Mouse (Mus musculus) midbrain, embryonic 13.5 days (tissue): ENCODE results near the gene Cdadc1. TPM values are rescaled to one million over a fixed set of nuclear protein-coding genes. Genes with fewer than 3 reads are reported as not detected.
"Not testable (repeated sequence)": the region's sequence is repeated elsewhere in the genome, so short reads cannot be mapped to it uniquely, and the experiment has no call there.

Experiments
- ATAC-seq: fragments of 200-750 bp; cut with Nextera tagmentation; 2 replicates; pipeline ENCODE4 v1.8.0; 2017; ENCODE audit warnings: mild to moderate bottlenecking, moderate TSS enrichment, moderate library complexity
- H3K27ac ChIP-seq: fragments of 300-500 bp; sonication (generic); 2 replicates; pipeline ENCODE4 v1.5.1; 2015; ENCODE audit warnings: inconsistent platforms, mild to moderate bottlenecking, moderate library complexity
- H3K27me3 ChIP-seq: fragments of 300-500 bp; sonication (generic); 2 replicates; pipeline ENCODE4 v1.6.1; 2015; ENCODE audit warnings: mild to moderate bottlenecking, inconsistent platforms
- H3K36me3 ChIP-seq: fragments of 300-500 bp; sonication (generic); 2 replicates; pipeline ENCODE4 v1.6.1; 2015; ENCODE audit warnings: mild to moderate bottlenecking, inconsistent platforms
- H3K4me1 ChIP-seq: fragments of 300-500 bp; sonication (generic); replicated peaks from 2 replicates; pipeline ENCODE4 v1.6.1; 2015; ENCODE audit warnings: inconsistent platforms
- H3K4me2 ChIP-seq: fragments of 300-500 bp; sonication (generic); replicated peaks from 2 replicates; pipeline ENCODE4 v1.6.1; 2015; ENCODE audit warnings: moderate library complexity, mild to moderate bottlenecking, inconsistent platforms
- H3K4me3 ChIP-seq: fragments of 300-500 bp; sonication (generic); replicated peaks from 2 replicates; pipeline ENCODE4 v1.5.1; 2015; ENCODE audit warnings: mild to moderate bottlenecking, inconsistent platforms
- H3K9ac ChIP-seq: fragments of 300-500 bp; sonication (generic); replicated peaks from 2 replicates; pipeline ENCODE4 v1.6.1; 2015; ENCODE audit warnings: mild to moderate bottlenecking, inconsistent platforms
- H3K9me3 ChIP-seq: fragments of 300-500 bp; sonication (generic); 2 replicates; pipeline ENCODE4 v1.6.1; 2016; ENCODE audit warnings: mild to moderate bottlenecking, inconsistent platforms
- WGBS: fragments of 180-500 bp; shearing (Covaris S2); methylation state at CpG from one replicate; pipeline ENCODE4 v1.1.7; 2015; 5-methylcytosine and 5-hydroxymethylcytosine counted together
- polyA plus RNA-seq: library from polyadenylated mRNA; unstranded; fragments of >200 nt; fragmentation: Nextera tagmentation; extraction: Ambion mirVana; gene quantifications from 2 replicates; pipeline ENCODE4 v1.2.1, GENCODE M21; 2015

Cdadc1 gene
- polyA plus RNA-seq, 1 experiment from 2014 or later, result 36.4 TPM

- Histone ChIP-seq H3K27me3 (peaks cover 31% of the 10 kb centered on the region), H3K9me3 (no peaks in the 10 kb centered on the region), H3K36me3 (peaks cover 9% of the 10 kb centered on the region), H3K4me3 (no peak overlapping the region), H3K27ac (no peak overlapping the region), H3K4me1 (peaks cover 27% of the 10 kb centered on the region), H3K4me2 (no peak overlapping the region), H3K9ac (no peak overlapping the region)
- no peak for ATAC-seq
- 87% methylated on average over 15 of the region's 15 CpGs for WGBS
Measured at GRCm38 (mm10) chr14:59629308-59629707, 31.5 kb upstream of the Cdadc1 start.

GRCm38 (mm10) chr14:59627823-59628222 is 30.1 kb upstream of the Cdadc1 start:
- Histone ChIP-seq H3K9me3 (no peaks in the 10 kb centered on the region), H3K4me1 (peaks cover 27% of the 10 kb centered on the region), H3K9ac (no peak overlapping the region), H3K27ac (no peak overlapping the region), H3K36me3 (peaks cover 9% of the 10 kb centered on the region), H3K4me3 (peak overlapping the region; percentile 65), H3K4me2 (peak overlapping the region; percentile 81), H3K27me3 (peaks cover 44% of the 10 kb centered on the region)
- WGBS, result 34% methylated on average over 7 of the region's 7 CpGs
- ATAC-seq, result no peak

- Histone ChIP-seq H3K4me1 (peaks cover 27% of the 10 kb centered on the region), H3K9ac (peak overlapping the region; percentile 28; the same call in 1 of the 2 replicates), H3K4me3 (peak overlapping the region; percentile 65), H3K27me3 (peaks cover 49% of the 10 kb centered on the region), H3K36me3 (peaks cover 9% of the 10 kb centered on the region), H3K27ac (no peak overlapping the region), H3K4me2 (peak overlapping the region; percentile 81), H3K9me3 (no peaks in the 10 kb centered on the region)
- 17% methylated on average over 9 of the region's 9 CpGs for WGBS
- no peak for ATAC-seq
Measured at GRCm38 (mm10) chr14:59627142-59627680, 29.5 kb upstream of the Cdadc1 start.

GRCm38 (mm10) chr14:59626711-59627110 is 29.0 kb upstream of the Cdadc1 start:
- Histone ChIP-seq H3K4me2 (peak overlapping the region; percentile 81), H3K4me1 (peaks cover 27% of the 10 kb centered on the region), H3K36me3 (peaks cover 9% of the 10 kb centered on the region), H3K9me3 (no peaks in the 10 kb centered on the region), H3K27me3 (peaks cover 50% of the 10 kb centered on the region), H3K27ac (no peak overlapping the region), H3K9ac (peak overlapping the region; percentile 46; the same call in 1 of the 2 replicates), H3K4me3 (peak overlapping the region; percentile 65)
- ATAC-seq, result no peak
- WGBS, result 13% methylated on average over 8 of the region's 8 CpGs

- Histone ChIP-seq H3K27me3 (peaks cover 50% of the 10 kb centered on the region), H3K4me1 (peaks cover 27% of the 10 kb centered on the region)
Measured at GRCm38 (mm10) chr14:59625806-59626364, 28.1 kb upstream of the Cdadc1 start.

GRCm38 (mm10) chr14:59625158-59625805 is 27.5 kb upstream of the Cdadc1 start, which contains the start of gene Shisa2:
Shisa2 (plus strand) TSS chr14:59625308.
- peak; percentile 94 for ATAC-seq
- peaks cover 53% of the 10 kb centered on the region for H3K27me3 ChIP-seq
- WGBS, result under 1% methylated on average over 65 of the region's 65 CpGs

More at GRCm38 (mm10) chr14:59625806-59626364, 28.1 kb upstream of the Cdadc1 start:
- Histone ChIP-seq H3K9me3 (no peaks in the 10 kb centered on the region), H3K4me2 (peak overlapping the region; percentile 81), H3K4me3 (peak overlapping the region; percentile 65), H3K36me3 (peaks cover 9% of the 10 kb centered on the region), H3K27ac (peak overlapping the region; percentile 79), H3K9ac (peak overlapping the region; percentile 74)
- WGBS, result under 1% methylated on average over 51 of the region's 51 CpGs
- peak; percentile 61 for ATAC-seq

GRCm38 (mm10) chr14:59624326-59624885 is 26.6 kb upstream of the Cdadc1 start:
- WGBS, result 39% methylated on average over 9 of the region's 9 CpGs
- no peak for ATAC-seq
- Histone ChIP-seq H3K4me1 (peaks cover 27% of the 10 kb centered on the region), H3K9ac (no peak overlapping the region), H3K36me3 (no peaks in the 10 kb centered on the region), H3K9me3 (no peaks in the 10 kb centered on the region), H3K27me3 (peaks cover 48% of the 10 kb centered on the region), H3K27ac (no peak overlapping the region), H3K4me2 (peak overlapping the region; percentile 81), H3K4me3 (no peak overlapping the region; the same call in 1 of the 2 replicates)

More at GRCm38 (mm10) chr14:59625158-59625805, 27.5 kb upstream of the Cdadc1 start, which contains the start of gene Shisa2:
- Histone ChIP-seq H3K27ac (peak within 1 kb of the TSS; percentile 79), H3K4me1 (peaks cover 27% of the 10 kb centered on the region), H3K9ac (peak within 1 kb of the TSS; percentile 74), H3K36me3 (peaks cover 8% of the 10 kb centered on the region), H3K9me3 (no peaks in the 10 kb centered on the region), H3K4me3 (peak within 1 kb of the TSS; percentile 65), H3K4me2 (peak within 1 kb of the TSS; percentile 81)

GRCm38 (mm10) chr14:59616802-59617201 is 19.0 kb upstream of the Cdadc1 start:
- H3K27ac ChIP-seq, result no peak overlapping the region
- no peaks in the 10 kb centered on the region for H3K36me3 ChIP-seq
- peaks cover 12% of the 10 kb centered on the region; the same call in 1 of the 2 replicates for H3K27me3 ChIP-seq
- H3K4me1 ChIP-seq, result no peaks in the 10 kb centered on the region
- no peak overlapping the region for H3K4me2 ChIP-seq
- no peaks in the 10 kb centered on the region for H3K9me3 ChIP-seq
- no peak for ATAC-seq
- no peak overlapping the region for H3K9ac ChIP-seq
- H3K4me3 ChIP-seq, result no peak overlapping the region
- WGBS, result 33% methylated on average over 7 of the region's 7 CpGs

GRCm38 (mm10) chr14:59614149-59614548 is 16.4 kb upstream of the Cdadc1 start:
- 85% methylated on average over 3 of the region's 3 CpGs for WGBS
- not testable (repeated sequence) for H3K36me3 ChIP-seq, H3K4me3 ChIP-seq, H3K27ac ChIP-seq, H3K27me3 ChIP-seq, ATAC-seq, H3K4me2 ChIP-seq, H3K4me1 ChIP-seq, H3K9me3 ChIP-seq, H3K9ac ChIP-seq

GRCm38 (mm10) chr14:59612920-59613625 is 15.3 kb upstream of the Cdadc1 start:
- no peak overlapping the region for H3K4me2 ChIP-seq
- H3K36me3 ChIP-seq, result no peaks in the 10 kb centered on the region
- no peaks in the 10 kb centered on the region for H3K4me1 ChIP-seq
- no peak overlapping the region for H3K4me3 ChIP-seq
- no peaks in the 10 kb centered on the region for H3K9me3 ChIP-seq
- no peak overlapping the region for H3K9ac ChIP-seq
- H3K27me3 ChIP-seq, result peaks cover 8% of the 10 kb centered on the region; the same call in 1 of the 2 replicates
- WGBS, result 61% methylated on average over 14 of the region's 14 CpGs
- no peak overlapping the region for H3K27ac ChIP-seq
- ATAC-seq, result no peak

GRCm38 (mm10) chr14:59607021-59607420 is 9.3 kb upstream of the Cdadc1 start:
- Histone ChIP-seq H3K4me2 (no peak overlapping the region), H3K4me3 (no peak overlapping the region), H3K9ac (no peak overlapping the region), H3K27me3 (0 out of 2 replicates have a peak, but pooled peaks cover 8% of the 10 kb centered on the region), H3K36me3 (no peaks in the 10 kb centered on the region), H3K27ac (no peak overlapping the region), H3K9me3 (no peaks in the 10 kb centered on the region), H3K4me1 (no peaks in the 10 kb centered on the region)
- WGBS, result 52% methylated on average over 3 of the region's 3 CpGs
- no peak for ATAC-seq
